Mouse (Mus musculus): Measurements from ENCODE around the gene Pnpla1. TPM values are rescaled to one million over a fixed set of nuclear protein-coding genes. Genes with fewer than 3 reads are reported as not detected.

The Pnpla1 gene
- polyA plus RNA-seq, 1 experiment from 2014 or later, result not detected

- H3K9me3 ChIP-seq (ENCODE audit: control insufficient read depth, low read length), result no peaks in the 10 kb centered on the region; the same call in 1 of the 2 replicates
- no peak overlapping the region for H3K9ac ChIP-seq (ENCODE audit: low read length)
- H3K4me3 ChIP-seq (ENCODE audit: low read depth, low read length), result no peak overlapping the region
- no peak for ATAC-seq (ENCODE audit: low FRiP score)
- H3K27me3 ChIP-seq (ENCODE audit: control insufficient read depth, insufficient read depth, low read length), result peaks cover 4% of the 10 kb centered on the region; the same call in 1 of the 2 replicates
- H3K4me1 ChIP-seq (ENCODE audit: control insufficient read depth, insufficient read depth, low read length), result no peaks in the 10 kb centered on the region; the same call in 1 of the 2 replicates
- no peak for DNase-seq (ENCODE audit: low spot score, missing footprints)
- no peak overlapping the region for H3K4me2 ChIP-seq
- no peak overlapping the region for H3K27ac ChIP-seq (ENCODE audit: low read depth, low read length)
- 88% methylated on average over 8 of the region's 8 CpGs for WGBS
- H3K36me3 ChIP-seq (ENCODE audit: control insufficient read depth, insufficient read depth, low read length), result no peaks in the 10 kb centered on the region
Observed at GRCm38 (mm10) chr17:28885231-28885630, 27.0 kb downstream of the Pnpla1 start.

DNA sequence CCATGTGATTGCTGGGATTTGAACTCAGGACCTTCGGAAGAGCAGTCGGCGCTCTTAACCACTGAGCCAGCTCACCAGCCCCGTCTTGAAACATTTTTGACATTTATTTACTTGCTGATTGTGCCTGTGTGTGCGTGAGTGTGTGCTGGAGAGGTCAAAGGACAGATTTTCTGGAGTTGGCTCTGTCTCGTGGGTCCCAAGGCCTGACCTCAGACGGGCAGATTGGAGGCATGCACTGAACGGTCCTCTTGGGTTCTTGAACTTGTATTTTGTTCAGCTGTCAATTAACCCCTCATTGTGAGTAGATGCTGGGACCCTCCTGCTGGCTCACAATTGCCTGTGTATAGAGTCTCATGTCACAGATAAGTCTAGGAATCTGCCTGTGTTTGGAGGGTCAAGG lies 28.1 kb downstream of the Pnpla1 start:
- H3K4me3 ChIP-seq (ENCODE audit: low read depth, low read length), result no peak overlapping the region
- no peak overlapping the region for H3K4me2 ChIP-seq
- no peaks in the 10 kb centered on the region for H3K36me3 ChIP-seq (ENCODE audit: control insufficient read depth, insufficient read depth, low read length)
- no peak overlapping the region for H3K27ac ChIP-seq (ENCODE audit: low read depth, low read length)
- H3K4me1 ChIP-seq (ENCODE audit: control insufficient read depth, insufficient read depth, low read length), result no peaks in the 10 kb centered on the region; the same call in 1 of the 2 replicates
- no peaks in the 10 kb centered on the region for H3K27me3 ChIP-seq (ENCODE audit: control insufficient read depth, insufficient read depth, low read length)
- DNase-seq (ENCODE audit: low spot score, missing footprints) (no peak), ATAC-seq (ENCODE audit: low FRiP score) (no peak)
- no peaks in the 10 kb centered on the region; the same call in 1 of the 2 replicates for H3K9me3 ChIP-seq (ENCODE audit: control insufficient read depth, low read length)
- 86% methylated on average over 8 of the region's 8 CpGs for WGBS
- H3K9ac ChIP-seq (ENCODE audit: low read length), result no peak overlapping the region

- 88% methylated on average over 11 of the region's 11 CpGs for WGBS
- H3K36me3 ChIP-seq (ENCODE audit: control insufficient read depth, insufficient read depth, low read length), result no peaks in the 10 kb centered on the region
- ATAC-seq (ENCODE audit: low FRiP score), result no peak
- no peaks in the 10 kb centered on the region for H3K4me1 ChIP-seq (ENCODE audit: control insufficient read depth, insufficient read depth, low read length)
- H3K9me3 ChIP-seq (ENCODE audit: control insufficient read depth, low read length), result no peaks in the 10 kb centered on the region
- H3K9ac ChIP-seq (ENCODE audit: low read length), result no peak overlapping the region
- H3K27ac ChIP-seq (ENCODE audit: low read depth, low read length), result no peak overlapping the region
- no peak overlapping the region for H3K4me2 ChIP-seq
- no peaks in the 10 kb centered on the region for H3K27me3 ChIP-seq (ENCODE audit: control insufficient read depth, insufficient read depth, low read length)
- H3K4me3 ChIP-seq (ENCODE audit: low read depth, low read length), result no peak overlapping the region
- no peak for DNase-seq (ENCODE audit: low spot score, missing footprints)
Observed at GRCm38 (mm10) chr17:28894050-28894767, 36.0 kb downstream of the Pnpla1 start.

GRCm38 (mm10) chr17:28895217-28895875 lies 37.1 kb downstream of the Pnpla1 start:
- no peak for ATAC-seq (ENCODE audit: low FRiP score)
- WGBS, result 93% methylated on average over 21 of the region's 21 CpGs
- DNase-seq (ENCODE audit: low spot score, missing footprints), result no peak

GRCm38 (mm10) chr17:28896095-28896780 lies 38.0 kb downstream of the Pnpla1 start:
- no peak for DNase-seq (ENCODE audit: low spot score, missing footprints)
- ATAC-seq (ENCODE audit: low FRiP score), result no peak
- Histone ChIP-seq H3K27ac (ENCODE audit: low read depth, low read length) (no peak overlapping the region), H3K4me1 (ENCODE audit: control insufficient read depth, insufficient read depth, low read length) (no peaks in the 10 kb centered on the region), H3K36me3 (ENCODE audit: control insufficient read depth, insufficient read depth, low read length) (no peaks in the 10 kb centered on the region), H3K9ac (ENCODE audit: low read length) (no peak overlapping the region), H3K27me3 (ENCODE audit: control insufficient read depth, insufficient read depth, low read length) (no peaks in the 10 kb centered on the region), H3K4me3 (ENCODE audit: low read depth, low read length) (no peak overlapping the region), H3K4me2 (no peak overlapping the region), H3K9me3 (ENCODE audit: control insufficient read depth, low read length) (no peaks in the 10 kb centered on the region)
- WGBS, result 89% methylated on average over 11 of the region's 11 CpGs

More at GRCm38 (mm10) chr17:28895217-28895875, 37.1 kb downstream of the Pnpla1 start:
- Histone ChIP-seq H3K4me3 (ENCODE audit: low read depth, low read length) (no peak overlapping the region), H3K4me1 (ENCODE audit: control insufficient read depth, insufficient read depth, low read length) (no peaks in the 10 kb centered on the region), H3K4me2 (no peak overlapping the region), H3K27ac (ENCODE audit: low read depth, low read length) (no peak overlapping the region), H3K9ac (ENCODE audit: low read length) (no peak overlapping the region), H3K36me3 (ENCODE audit: control insufficient read depth, insufficient read depth, low read length) (no peaks in the 10 kb centered on the region), H3K9me3 (ENCODE audit: control insufficient read depth, low read length) (no peaks in the 10 kb centered on the region), H3K27me3 (ENCODE audit: control insufficient read depth, insufficient read depth, low read length) (no peaks in the 10 kb centered on the region)

DNA sequence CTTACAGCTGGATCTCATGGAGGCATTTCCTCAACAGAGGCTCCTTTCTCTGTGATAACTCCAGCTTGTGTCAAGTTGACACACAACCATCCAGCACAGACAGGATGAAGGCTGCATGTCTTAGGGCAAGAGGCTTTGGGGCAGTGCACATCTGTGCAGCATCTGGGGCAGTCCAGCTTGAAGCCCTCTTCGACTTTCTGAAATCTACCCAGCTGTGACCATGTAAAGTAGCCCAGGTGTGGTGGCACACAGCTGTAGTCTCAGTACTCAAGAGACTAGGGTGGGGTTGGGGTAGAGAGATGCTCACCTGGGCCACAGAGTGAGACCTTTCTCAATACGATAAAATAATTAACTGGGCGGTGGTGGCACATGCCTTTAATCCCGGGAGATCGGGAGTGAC lies 39.6 kb downstream of the Pnpla1 start:
- H3K9ac ChIP-seq (ENCODE audit: low read length), result no peak overlapping the region
- H3K27ac ChIP-seq (ENCODE audit: low read depth, low read length), result no peak overlapping the region

DNA sequence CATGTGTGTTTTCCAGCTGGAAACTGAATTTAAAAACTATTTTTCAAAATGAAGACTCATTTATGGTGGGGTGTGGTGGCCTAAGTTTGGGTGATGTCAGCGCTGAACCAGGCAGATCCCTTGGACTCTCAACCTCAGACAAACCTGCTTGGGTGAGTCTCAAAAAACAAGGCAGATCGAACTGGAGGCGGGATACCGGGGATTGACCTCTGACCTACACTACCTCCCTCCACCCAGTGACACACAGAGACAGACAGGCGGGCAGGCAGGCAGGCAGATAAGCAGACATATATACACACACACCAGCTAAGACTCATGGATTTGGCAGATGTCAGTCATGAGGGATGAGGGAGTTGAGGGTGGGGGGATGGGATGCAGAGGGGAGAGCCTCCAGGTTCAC lies 40.0 kb downstream of the Pnpla1 start:
- H3K9ac ChIP-seq (ENCODE audit: low read length), result no peak overlapping the region
- no peaks in the 10 kb centered on the region for H3K27me3 ChIP-seq (ENCODE audit: control insufficient read depth, insufficient read depth, low read length)
- no peaks in the 10 kb centered on the region for H3K4me1 ChIP-seq (ENCODE audit: control insufficient read depth, insufficient read depth, low read length)
- H3K4me3 ChIP-seq (ENCODE audit: low read depth, low read length), result no peak overlapping the region
- no peak overlapping the region for H3K27ac ChIP-seq (ENCODE audit: low read depth, low read length)
- DNase-seq (ENCODE audit: low spot score, missing footprints) (no peak), ATAC-seq (ENCODE audit: low FRiP score) (no peak)
- H3K4me2 ChIP-seq, result no peak overlapping the region
- 56% methylated on average over 5 of the region's 5 CpGs for WGBS
- H3K9me3 ChIP-seq (ENCODE audit: control insufficient read depth, low read length), result no peaks in the 10 kb centered on the region
- no peaks in the 10 kb centered on the region for H3K36me3 ChIP-seq (ENCODE audit: control insufficient read depth, insufficient read depth, low read length)

More for the DNA sequence above, 39.6 kb downstream of the Pnpla1 start:
- DNase-seq (ENCODE audit: low spot score, missing footprints), result no peak
- H3K36me3 ChIP-seq (ENCODE audit: control insufficient read depth, insufficient read depth, low read length), result no peaks in the 10 kb centered on the region
- no peak for ATAC-seq (ENCODE audit: low FRiP score)
- no peak overlapping the region for H3K4me3 ChIP-seq (ENCODE audit: low read depth, low read length)
- no peak overlapping the region for H3K4me2 ChIP-seq
- H3K4me1 ChIP-seq (ENCODE audit: control insufficient read depth, insufficient read depth, low read length), result no peaks in the 10 kb centered on the region
- no peaks in the 10 kb centered on the region for H3K9me3 ChIP-seq (ENCODE audit: control insufficient read depth, low read length)
- no peaks in the 10 kb centered on the region for H3K27me3 ChIP-seq (ENCODE audit: control insufficient read depth, insufficient read depth, low read length)
- 91% methylated on average over 5 of the region's 5 CpGs for WGBS

- Histone ChIP-seq H3K9ac (ENCODE audit: low read length) (no peak overlapping the region), H3K27ac (ENCODE audit: low read depth, low read length) (no peak overlapping the region), H3K4me1 (ENCODE audit: control insufficient read depth, insufficient read depth, low read length) (no peaks in the 10 kb centered on the region; the same call in 1 of the 2 replicates), H3K36me3 (ENCODE audit: control insufficient read depth, insufficient read depth, low read length) (no peaks in the 10 kb centered on the region), H3K4me2 (no peak overlapping the region), H3K9me3 (ENCODE audit: control insufficient read depth, low read length) (no peaks in the 10 kb centered on the region), H3K4me3 (ENCODE audit: low read depth, low read length) (no peak overlapping the region), H3K27me3 (ENCODE audit: control insufficient read depth, insufficient read depth, low read length) (no peaks in the 10 kb centered on the region)
- no peak for ATAC-seq (ENCODE audit: low FRiP score)
- DNase-seq (ENCODE audit: low spot score, missing footprints), result no peak
- 81% methylated on average over 19 of the region's 19 CpGs for WGBS
Observed at GRCm38 (mm10) chr17:28899427-28899826, 41.2 kb downstream of the Pnpla1 start.

DNA sequence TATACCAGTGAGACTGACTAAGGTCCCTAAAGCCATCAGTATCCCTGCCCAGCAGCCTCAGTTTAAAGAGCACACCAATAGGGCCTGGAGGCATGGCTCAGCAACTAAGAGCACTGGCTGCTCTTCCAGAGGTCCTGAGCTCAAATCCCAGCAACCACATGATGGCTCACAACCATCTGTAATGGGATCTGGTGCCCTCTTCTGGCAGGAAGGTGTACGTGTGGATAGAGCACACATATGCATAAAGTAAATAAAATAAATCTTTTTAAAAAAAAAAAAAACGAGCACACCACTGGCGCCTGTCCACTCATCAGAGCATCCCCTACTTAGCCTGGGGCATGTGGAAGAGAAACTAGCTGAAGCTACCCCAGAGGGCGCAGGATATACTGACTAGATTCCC lies 43.3 kb downstream of the Pnpla1 start:
- WGBS, result 65% methylated on average over 4 of the region's 4 CpGs
- ATAC-seq (ENCODE audit: low FRiP score) (no peak), DNase-seq (ENCODE audit: low spot score, missing footprints) (no peak)
- Histone ChIP-seq H3K9me3 (ENCODE audit: control insufficient read depth, low read length) (no peaks in the 10 kb centered on the region), H3K27me3 (ENCODE audit: control insufficient read depth, insufficient read depth, low read length) (no peaks in the 10 kb centered on the region), H3K9ac (ENCODE audit: low read length) (no peak overlapping the region), H3K4me1 (ENCODE audit: control insufficient read depth, insufficient read depth, low read length) (peaks cover 7% of the 10 kb centered on the region), H3K36me3 (ENCODE audit: control insufficient read depth, insufficient read depth, low read length) (no peaks in the 10 kb centered on the region), H3K4me2 (no peak overlapping the region), H3K27ac (ENCODE audit: low read depth, low read length) (no peak overlapping the region), H3K4me3 (ENCODE audit: low read depth, low read length) (no peak overlapping the region)
